Mouse (Mus musculus): Measurements from ENCODE around the gene Gm20388.

GRCm38 (mm10) chr8:122605367-122605766 is 2694.7 kb downstream of the Gm20388 start:
- TF ChIP-seq MAFK (IDR thresholded peaks at IDR 0.05; ENCODE audit: insufficient read depth, low read depth, low read length) (no peak), ZC3H11A (IDR thresholded peaks at IDR 0.05; ENCODE audit: borderline replicate concordance, low read depth, low read length) (no peak), ZNF384 (IDR thresholded peaks at IDR 0.05; ENCODE audit: low read depth, low read length) (no peak), CHD2 (IDR thresholded peaks at IDR 0.05; ENCODE audit: low read depth, low read length) (no peak)
